Mouse (Mus musculus) stomach, embryonic 14.5 days (tissue): ENCODE data around the gene Srgn. TPM values are rescaled to one million over a fixed set of nuclear protein-coding genes. Genes with fewer than 3 reads are reported as not detected.

Experiments used
- ATAC-seq: fragments of 200-750 bp; cut with Nextera tagmentation; 2 replicates; pipeline ENCODE4 v1.8.0; 2017; ENCODE audit warnings: low read depth, moderate TSS enrichment; ENCODE audit not compliant: insufficient number of reproducible peaks, insufficient read depth, low FRiP score
- H3K27ac ChIP-seq: fragments of 300-500 bp; sonication (generic); 2 replicates; pipeline ENCODE4 v1.5.1; 2014; ENCODE audit warnings: mild to moderate bottlenecking, low read length, moderate library complexity, mixed read lengths
- H3K27me3 ChIP-seq: fragments of 300-500 bp; sonication (generic); 2 replicates; pipeline ENCODE4 v1.6.1; 2014; ENCODE audit warnings: low read length, control low read depth, mixed read lengths; ENCODE audit not compliant: control insufficient read depth, insufficient read depth
- H3K36me3 ChIP-seq: fragments of 300-500 bp; sonication (generic); 2 replicates; pipeline ENCODE4 v1.6.1; 2014; ENCODE audit warnings: mild to moderate bottlenecking, control low read depth, low read length, moderate library complexity, mixed read lengths; ENCODE audit not compliant: control insufficient read depth, insufficient read depth
- H3K4me1 ChIP-seq: fragments of 300-500 bp; sonication (generic); 2 replicates; pipeline ENCODE4 v1.6.1; 2014; ENCODE audit warnings: low read length, control low read depth, mixed read lengths; ENCODE audit not compliant: control insufficient read depth, insufficient read depth
- H3K4me2 ChIP-seq: fragments of 300-500 bp; sonication (generic); replicated peaks from 2 replicates; pipeline ENCODE4 v1.6.1; 2014; ENCODE audit warnings: low read depth, low read length, control low read depth
- H3K4me3 ChIP-seq: fragments of 300-500 bp; sonication (generic); 2 replicates; pipeline ENCODE4 v1.5.1; 2014; ENCODE audit warnings: low read depth, low read length, control low read depth
- H3K9ac ChIP-seq: fragments of 300-500 bp; sonication (generic); replicated peaks from 2 replicates; pipeline ENCODE4 v1.6.1; 2014; ENCODE audit warnings: low read depth, mild to moderate bottlenecking, control low read depth, low read length, moderate library complexity, mixed read lengths
- H3K9me3 ChIP-seq: fragments of 300-500 bp; sonication (generic); 2 replicates; pipeline ENCODE4 v1.6.1; 2016; ENCODE audit warnings: low read depth, low read length, control low read depth; ENCODE audit not compliant: control insufficient read depth
- WGBS: fragments of 180-500 bp; shearing (Covaris S2); extraction: QIAGEN DNeasy Blood & Tissue Kit; methylation state at CpG from one replicate; pipeline ENCODE4 v1.1.7; 2014; 5-methylcytosine and 5-hydroxymethylcytosine counted together
- polyA plus RNA-seq: library from polyadenylated mRNA; unstranded; fragments of >200 nt; fragmentation: Nextera tagmentation; extraction: Ambion mirVana; gene quantifications from 2 replicates; pipeline ENCODE4 v1.2.1, GENCODE M21; 2014

The Srgn gene
- 8.3 and 8.7 TPM in 2 replicates for polyA plus RNA-seq

GRCm38 (mm10) chr10:62527351-62527750, at the start of gene Srgn:
Gene Srgn (minus strand): TSS chr10:62527451.
- no peak for ATAC-seq
- H3K27me3 ChIP-seq: no peaks in the 10 kb centered on the region
- H3K9ac ChIP-seq: no peak within 1 kb of the TSS
- H3K27ac ChIP-seq: no peak within 1 kb of the TSS
- H3K4me2 ChIP-seq: no peak within 1 kb of the TSS
- H3K4me3 ChIP-seq: no peak within 1 kb of the TSS
- WGBS: 87% methylated on average over 14 of the region's 14 CpGs
- no peaks in the 10 kb centered on the region for H3K9me3 ChIP-seq
- no peaks in the 10 kb centered on the region for H3K36me3 ChIP-seq
- no peaks in the 10 kb centered on the region for H3K4me1 ChIP-seq

- Histone ChIP-seq H3K27me3 (no peaks in the 10 kb centered on the region), H3K4me2 (no peak overlapping the region), H3K9me3 (no peaks in the 10 kb centered on the region), H3K4me3 (no peak overlapping the region), H3K36me3 (peaks cover 20% of the 10 kb centered on the region; the same call in 1 of the 2 replicates), H3K27ac (no peak overlapping the region), H3K9ac (no peak overlapping the region), H3K4me1 (no peaks in the 10 kb centered on the region)
- no peak for ATAC-seq
- WGBS: 95% methylated on average over 13 of the region's 13 CpGs
These were observed 47.8 kb upstream of the Srgn start for GRCm38 (mm10) chr10:62575001-62575400.

- Histone ChIP-seq H3K9ac (no peak overlapping the region), H3K9me3 (no peaks in the 10 kb centered on the region), H3K4me3 (no peak overlapping the region), H3K36me3 (peaks cover 35% of the 10 kb centered on the region), H3K27ac (no peak overlapping the region), H3K27me3 (no peaks in the 10 kb centered on the region), H3K4me2 (no peak overlapping the region), H3K4me1 (no peaks in the 10 kb centered on the region)
- 94% methylated on average over 7 of the region's 7 CpGs for WGBS
- no peak for ATAC-seq
These were observed 43.0 kb upstream of the Srgn start for GRCm38 (mm10) chr10:62570126-62570871.

GRCm38 (mm10) chr10:62568861-62569260, 41.6 kb upstream of the Srgn start:
- peaks cover 38% of the 10 kb centered on the region for H3K36me3 ChIP-seq
- no peaks in the 10 kb centered on the region for H3K27me3 ChIP-seq
- no peak overlapping the region for H3K27ac ChIP-seq
- no peaks in the 10 kb centered on the region for H3K4me1 ChIP-seq
- H3K4me2 ChIP-seq: no peak overlapping the region
- H3K9ac ChIP-seq: no peak overlapping the region
- WGBS: 91% methylated on average over 4 of the region's 4 CpGs
- no peak for ATAC-seq
- H3K4me3 ChIP-seq: no peak overlapping the region
- no peaks in the 10 kb centered on the region for H3K9me3 ChIP-seq

GRCm38 (mm10) chr10:62557736-62558135, 30.5 kb upstream of the Srgn start:
- H3K4me2 ChIP-seq: no peak overlapping the region
- no peaks in the 10 kb centered on the region for H3K27me3 ChIP-seq
- H3K4me1 ChIP-seq: no peaks in the 10 kb centered on the region
- no peaks in the 10 kb centered on the region for H3K9me3 ChIP-seq
- peaks cover 38% of the 10 kb centered on the region for H3K36me3 ChIP-seq
- no peak overlapping the region for H3K9ac ChIP-seq
- no peak overlapping the region for H3K4me3 ChIP-seq
- 88% methylated on average over 1 of the region's 1 CpGs for WGBS
- no peak overlapping the region for H3K27ac ChIP-seq
- no peak for ATAC-seq

GRCm38 (mm10) chr10:62556558-62556901, 29.3 kb upstream of the Srgn start:
- Histone ChIP-seq H3K4me1 (no peaks in the 10 kb centered on the region), H3K36me3 (peaks cover 26% of the 10 kb centered on the region), H3K9ac (no peak overlapping the region), H3K9me3 (no peaks in the 10 kb centered on the region), H3K27me3 (no peaks in the 10 kb centered on the region), H3K27ac (no peak overlapping the region), H3K4me3 (no peak overlapping the region), H3K4me2 (no peak overlapping the region)
- no peak for ATAC-seq
- 90% methylated on average over 6 of the region's 6 CpGs for WGBS

GRCm38 (mm10) chr10:62555705-62556557, 28.7 kb upstream of the Srgn start:
- H3K4me3 ChIP-seq: no peak overlapping the region
- ATAC-seq: no peak
- peaks cover 24% of the 10 kb centered on the region for H3K36me3 ChIP-seq
- no peak overlapping the region for H3K27ac ChIP-seq
- no peaks in the 10 kb centered on the region for H3K9me3 ChIP-seq
- no peak overlapping the region for H3K9ac ChIP-seq
- no peaks in the 10 kb centered on the region for H3K27me3 ChIP-seq
- H3K4me1 ChIP-seq: no peaks in the 10 kb centered on the region
- no peak overlapping the region for H3K4me2 ChIP-seq
- WGBS: 70% methylated on average over 11 of the region's 11 CpGs

GRCm38 (mm10) chr10:62553611-62554091, 26.4 kb upstream of the Srgn start:
- no peak for ATAC-seq

More at GRCm38 (mm10) chr10:62553611-62554091, 26.4 kb upstream of the Srgn start:
- WGBS: 78% methylated on average over 12 of the region's 12 CpGs
- Histone ChIP-seq H3K27ac (no peak overlapping the region), H3K4me2 (no peak overlapping the region), H3K4me3 (no peak overlapping the region), H3K9ac (no peak overlapping the region), H3K27me3 (no peaks in the 10 kb centered on the region), H3K4me1 (no peaks in the 10 kb centered on the region), H3K9me3 (no peaks in the 10 kb centered on the region), H3K36me3 (peaks cover 2% of the 10 kb centered on the region; the same call in 1 of the 2 replicates)
